Mouse (Mus musculus) spleen, postnatal 0 days (tissue): ENCODE data around the gene Plscr1. TPM values are rescaled to one million over a fixed set of nuclear protein-coding genes. Genes with fewer than 3 reads are reported as not detected.

Experiments used
- polyA plus RNA-seq: library from polyadenylated mRNA; unstranded; fragments of >200 nt; fragmentation: Nextera tagmentation; extraction: Ambion mirVana; gene quantifications from 2 replicates; pipeline ENCODE4 v1.2.1, GENCODE M21; 2015

Gene Plscr1
- 26.2 and 28.4 TPM in 2 replicates for polyA plus RNA-seq

GRCm38 (mm10) chr9:92249447-92249852, at the start of gene Plscr1:
Plscr1 (plus strand) TSS chr9:92249750.

GRCm38 (mm10) chr9:92275486-92276207, 26.1 kb downstream of the Plscr1 start, which contains the start of gene Plscr2:
Plscr2 (plus strand) TSS chr9:92275602.

GRCm38 (mm10) chr9:92309077-92309476, 59.5 kb downstream of the Plscr1 start, which contains the start of gene 1700057G04Rik:
1700057G04Rik (plus strand) TSS chr9:92309377.

Other genes with a start within 250 kb of the Plscr1 start
- not detected in 2 replicates for gene Plscr5, start 56.8 kb upstream of the Plscr1 start, polyA plus RNA-seq
- 4.4 and 5.6 TPM in 2 replicates for gene Plscr2, start 25.9 kb downstream of the Plscr1 start, polyA plus RNA-seq
- not detected in 2 replicates for gene 1700057G04Rik, start 59.6 kb downstream of the Plscr1 start, polyA plus RNA-seq
- gene Plscr4, start 207.6 kb downstream of the Plscr1 start, polyA plus RNA-seq: 10.9 and 13.8 TPM in 2 replicates